Mouse (Mus musculus) midbrain, postnatal 0 days (tissue): ENCODE data around the gene Rasal2. TPM values are rescaled to one million over a fixed set of nuclear protein-coding genes. Genes with fewer than 3 reads are reported as not detected.

ENCODE experiments used
- ATAC-seq: fragments of 200-750 bp; cut with Nextera tagmentation; 2 replicates; pipeline ENCODE4 v1.8.0; 2017; ENCODE audit warnings: moderate number of reproducible peaks, mild to moderate bottlenecking, moderate TSS enrichment, moderate library complexity; ENCODE audit not compliant: low FRiP score
- DNase-seq: peaks from one replicate; pipeline ENCODE4 v3.0.0-alpha.2; 2015; ENCODE audit warnings: low spot score
- H3K27ac ChIP-seq: fragments of 300-500 bp; sonication (generic); 2 replicates; pipeline ENCODE4 v1.5.1; 2014; ENCODE audit warnings: low read depth, mild to moderate bottlenecking, low read length, mixed read lengths
- H3K27me3 ChIP-seq: fragments of 300-500 bp; sonication (generic); 2 replicates; pipeline ENCODE4 v1.6.1; 2014; ENCODE audit warnings: low read length, control low read depth, mixed read lengths; ENCODE audit not compliant: insufficient read depth
- H3K36me3 ChIP-seq: fragments of 300-500 bp; sonication (generic); 2 replicates; pipeline ENCODE4 v1.6.1; 2014; ENCODE audit warnings: low read length, control low read depth, mixed read lengths; ENCODE audit not compliant: insufficient read depth
- H3K4me1 ChIP-seq: fragments of 300-500 bp; sonication (generic); 2 replicates; pipeline ENCODE4 v1.6.1; 2014; ENCODE audit warnings: mild to moderate bottlenecking, control low read depth, antibody characterized with exemption, low read length, mixed read lengths; ENCODE audit not compliant: insufficient read depth
- H3K4me2 ChIP-seq: fragments of 300-500 bp; sonication (generic); 2 replicates; pipeline ENCODE4 v1.6.1; 2014; ENCODE audit warnings: low read depth, mild to moderate bottlenecking, low read length, mixed read lengths; ENCODE audit not compliant: poor library complexity, severe bottlenecking
- H3K4me3 ChIP-seq: fragments of 300-500 bp; sonication (generic); 2 replicates; pipeline ENCODE4 v1.5.1; 2014; ENCODE audit warnings: low read depth, mild to moderate bottlenecking, low read length, moderate library complexity
- H3K9ac ChIP-seq: fragments of 300-500 bp; sonication (generic); replicated peaks from 2 replicates; pipeline ENCODE4 v1.6.1; 2014; ENCODE audit warnings: mild to moderate bottlenecking, low read length, moderate library complexity, mixed read lengths; ENCODE audit not compliant: poor library complexity, severe bottlenecking
- H3K9me3 ChIP-seq: fragments of 300-500 bp; sonication (generic); 2 replicates; pipeline ENCODE4 v1.6.1; 2016; ENCODE audit warnings: low read length, control low read depth
- CTCF ChIP-seq: IDR thresholded peaks from 2 replicates; pipeline ENCODE4 v1.5.1; 2016; ENCODE audit warnings: antibody characterized with exemption, mild to moderate bottlenecking
- WGBS: fragments of 180-500 bp; shearing (Covaris S2); extraction: QIAGEN DNeasy Blood & Tissue Kit; methylation state at CpG from one replicate; pipeline ENCODE4 v1.1.7; 2014; 5-methylcytosine and 5-hydroxymethylcytosine counted together
- polyA plus RNA-seq: library from polyadenylated mRNA; unstranded; fragments of >200 nt; fragmentation: Nextera tagmentation; extraction: Ambion mirVana; gene quantifications from 2 replicates; pipeline ENCODE4 v1.2.1, GENCODE M21; 2015
- total RNA-seq: library from RNA; depleted of rRNA; stranded (reverse); fragments of >200 nt; gene quantifications from 2 replicates; pipeline ENCODE4 v1.2.3, GENCODE M21; 2014

The Rasal2 gene
- total and polyA plus RNA-seq, 2 experiments from 2014 or later: 36.3 to 41.2 TPM

GRCm38 (mm10) chr1:157289251-157289650 lies 123.1 kb downstream of the Rasal2 start:
- Histone ChIP-seq H3K36me3 (no peaks in the 10 kb centered on the region), H3K27me3 (no peaks in the 10 kb centered on the region), H3K9me3 (no peaks in the 10 kb centered on the region), H3K4me1 (no peaks in the 10 kb centered on the region), H3K9ac (no peak overlapping the region), H3K4me2 (no peak overlapping the region), H3K4me3 (no peak overlapping the region), H3K27ac (no peak overlapping the region)
- WGBS: 86% methylated on average over 2 of the region's 2 CpGs
- no peak for TF ChIP-seq CTCF
- DNase-seq: no peak
- ATAC-seq: no peak

GRCm38 (mm10) chr1:157286561-157286960 lies 125.8 kb downstream of the Rasal2 start:
- no peak overlapping the region for H3K4me2 ChIP-seq
- no peaks in the 10 kb centered on the region for H3K27me3 ChIP-seq
- H3K4me3 ChIP-seq: no peak overlapping the region
- H3K36me3 ChIP-seq: no peaks in the 10 kb centered on the region
- no peak for ATAC-seq
- H3K9ac ChIP-seq: no peak overlapping the region
- WGBS: 14% methylated on average over 4 of the region's 4 CpGs
- TF ChIP-seq CTCF: peak; percentile 78
- DNase-seq: peak; percentile 58
- H3K9me3 ChIP-seq: no peaks in the 10 kb centered on the region
- H3K4me1 ChIP-seq: no peaks in the 10 kb centered on the region
- no peak overlapping the region for H3K27ac ChIP-seq

- TF ChIP-seq CTCF: no peak
- Histone ChIP-seq H3K36me3 (no peaks in the 10 kb centered on the region), H3K4me3 (no peak overlapping the region), H3K27ac (no peak overlapping the region), H3K9me3 (no peaks in the 10 kb centered on the region), H3K4me2 (no peak overlapping the region), H3K9ac (no peak overlapping the region), H3K4me1 (no peaks in the 10 kb centered on the region), H3K27me3 (no peaks in the 10 kb centered on the region)
- 78% methylated on average over 3 of the region's 3 CpGs for WGBS
- DNase-seq (no peak), ATAC-seq (no peak)
These were observed 127.0 kb downstream of the Rasal2 start for GRCm38 (mm10) chr1:157285366-157285765.

- ATAC-seq (no peak), DNase-seq (peak; percentile 70)
- Histone ChIP-seq H3K4me1 (no peaks in the 10 kb centered on the region), H3K27me3 (no peaks in the 10 kb centered on the region), H3K9me3 (no peaks in the 10 kb centered on the region), H3K4me2 (no peak overlapping the region), H3K36me3 (no peaks in the 10 kb centered on the region), H3K4me3 (no peak overlapping the region), H3K9ac (no peak overlapping the region), H3K27ac (no peak overlapping the region)
- TF ChIP-seq CTCF: peak; percentile 72
These were observed 131.6 kb downstream of the Rasal2 start for GRCm38 (mm10) chr1:157280781-157281180.

- Histone ChIP-seq H3K4me1 (no peaks in the 10 kb centered on the region), H3K4me3 (no peak overlapping the region), H3K9ac (no peak overlapping the region), H3K27me3 (no peaks in the 10 kb centered on the region), H3K9me3 (no peaks in the 10 kb centered on the region), H3K36me3 (no peaks in the 10 kb centered on the region), H3K4me2 (no peak overlapping the region), H3K27ac (no peak overlapping the region)
- no peak for DNase-seq
- WGBS: 88% methylated on average over 4 of the region's 4 CpGs
- TF ChIP-seq CTCF: no peak
- no peak for ATAC-seq
These were observed 136.6 kb downstream of the Rasal2 start for GRCm38 (mm10) chr1:157275672-157276307.

GRCm38 (mm10) chr1:157267894-157268293 lies 144.5 kb downstream of the Rasal2 start:
- DNase-seq (no peak), ATAC-seq (no peak)
- Histone ChIP-seq H3K4me3 (no peak overlapping the region), H3K36me3 (no peaks in the 10 kb centered on the region), H3K9me3 (no peaks in the 10 kb centered on the region), H3K9ac (no peak overlapping the region), H3K4me2 (no peak overlapping the region), H3K27me3 (no peaks in the 10 kb centered on the region), H3K4me1 (no peaks in the 10 kb centered on the region), H3K27ac (no peak overlapping the region)
- TF ChIP-seq CTCF: no peak
- 90% methylated on average over 3 of the region's 3 CpGs for WGBS
